Mouse (Mus musculus) Patski (cell line): ENCODE measurements at regions not wholly inside any gene's neighbourhood (a gene's known extent, or its start where the extent isn't known, plus 50 kb on each side); places are given as distances from the start of the nearest gene placed in this dataset.

ENCODE experiments used
- ATAC-seq: fragments of 100-300 bp; one replicate; pipeline ENCODE4 v1.8.0; 2021
- CTCF ChIA-PET: fragments of 350-600 bp; sonication (Branson Sonifier 250); formaldehyde crosslinking; loops from one replicate; lab custom pipeline; 2022; ENCODE audit warnings: inconsistent platforms; lab: Charles Lee
- POLR2A ChIA-PET: fragments of 350-600 bp; sonication (Branson Sonifier 250); formaldehyde crosslinking; loops from one replicate; lab custom pipeline; 2022; ENCODE audit warnings: antibody characterized with exemption, inconsistent platforms; lab: Charles Lee
- DNase-seq: peaks from one replicate; pipeline ENCODE4 v3.0.0-alpha.2; 2011; ENCODE audit warnings: low read depth, low spot score
- H3K27me3 ChIP-seq: fragments of 371-371 bp; one replicate; pipeline ENCODE4 v1.5.1; 2021
- CTCF ChIP-seq: fragments of 100-300 bp; IDR thresholded peaks from one replicate; pipeline ENCODE4 v1.5.1; 2021
- in situ Hi-C: fragments of 300-500 bp; cut with MboI; formaldehyde crosslinking; loops from 3 replicates; pipeline ENCODE4 v1.11.1; 2018; ENCODE audit warnings: low pct_unique_long_range_greater_than_20kb, mixed read lengths

- CTCF ChIA-PET = no interaction called here
- POLR2A ChIA-PET = no interaction called here
- ATAC-seq (no peak), DNase-seq (no peak)
- TF ChIP-seq CTCF = no peak
- no peaks in the 10 kb centered on the region for H3K27me3 ChIP-seq
- in situ Hi-C loops = no loop called here
Observed at GRCm38 (mm10) chr2:113959025-113959767, 54.2 kb downstream of the Gjd2 start.

DNA sequence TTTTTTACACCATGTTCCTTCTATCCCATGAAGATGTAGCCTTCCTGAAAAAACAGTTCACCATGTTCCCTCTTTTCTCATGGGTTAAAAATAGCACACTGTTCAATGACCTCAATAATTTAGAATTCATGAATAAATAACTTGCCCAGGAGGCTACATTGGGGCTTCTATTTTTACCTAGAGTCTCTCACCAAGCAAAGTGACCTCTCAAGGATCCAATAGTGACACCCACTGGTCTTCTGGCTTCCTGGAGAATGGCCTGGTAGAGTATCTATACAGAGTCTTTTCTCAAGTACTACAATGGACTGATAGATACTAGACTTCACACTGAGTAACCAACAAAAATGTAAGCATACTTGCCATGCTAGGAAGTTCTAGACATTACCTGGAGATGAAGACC lies 60.9 kb downstream of the Gjd2 start:
- ChIA-PET POLR2A (no interaction called here), CTCF (no interaction called here)
- in situ Hi-C loops = no loop called here
- DNase-seq = no peak
- TF ChIP-seq CTCF = no peak
- no peaks in the 10 kb centered on the region for H3K27me3 ChIP-seq
- ATAC-seq = no peak

DNA sequence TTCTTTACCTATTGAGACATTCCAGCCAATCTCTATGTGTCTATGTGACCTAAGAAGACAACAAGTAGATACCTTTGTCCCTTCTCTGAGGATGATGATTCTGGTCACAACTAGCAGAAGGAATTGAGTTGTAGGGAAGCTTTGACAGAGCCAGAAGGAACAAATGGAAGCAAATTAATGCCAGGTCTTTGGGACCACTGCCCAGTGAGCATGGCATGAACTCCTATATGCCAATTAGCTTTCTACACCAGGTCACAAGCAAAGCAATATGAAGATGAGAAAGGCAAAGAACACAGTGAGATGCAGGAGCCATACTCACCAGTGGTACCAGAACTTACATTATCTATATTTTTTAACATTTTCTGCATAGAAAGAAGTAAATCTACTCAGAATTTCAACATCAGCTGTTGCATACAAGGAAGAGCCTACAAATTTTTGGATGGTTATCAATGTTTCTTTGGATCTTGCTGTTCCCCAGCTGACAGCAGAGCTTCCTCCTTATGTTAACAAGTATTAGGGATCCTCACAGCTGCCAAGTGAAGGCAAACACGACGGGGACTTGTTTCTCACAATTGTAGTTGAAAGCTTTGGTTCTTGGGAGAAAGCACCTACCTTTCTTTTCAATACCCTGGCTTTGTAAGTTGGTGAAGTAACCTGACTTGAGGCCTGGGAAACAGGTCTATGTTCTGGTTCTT lies 64.0 kb downstream of the Gjd2 start:
- CTCF ChIA-PET = no interaction called here
- no peak for TF ChIP-seq CTCF
- in situ Hi-C loops = no loop called here
- POLR2A ChIA-PET = no interaction called here
- no peak for DNase-seq
- no peaks in the 10 kb centered on the region for H3K27me3 ChIP-seq
- no peak for ATAC-seq

DNA sequence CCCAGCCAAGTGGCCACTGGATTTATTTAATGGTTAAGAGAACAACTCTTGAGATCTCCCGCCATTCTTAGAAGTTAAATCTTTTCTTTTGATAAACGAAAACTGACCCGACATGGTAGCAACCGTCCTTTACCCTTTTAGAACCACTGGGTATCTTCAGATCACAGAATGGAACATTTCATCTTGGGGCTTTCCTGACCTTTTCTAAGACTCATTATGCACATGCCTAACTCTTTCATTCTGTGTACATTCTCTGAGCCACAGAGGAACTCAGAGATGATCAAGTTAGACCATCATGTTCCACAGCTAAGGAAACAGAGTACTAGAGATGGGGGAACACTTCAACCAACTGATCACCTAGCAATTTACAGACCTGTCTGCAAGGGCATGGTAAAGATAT lies 81.7 kb downstream of the Gjd2 start:
- DNase-seq (no peak), ATAC-seq (no peak)
- no peak for TF ChIP-seq CTCF
- POLR2A ChIA-PET = interaction anchor here (0.8 kb wide), 1 partner anchor 12 kb away, joined by 4 read pairs; no protein-coding TSS in a partner anchor
- in situ Hi-C loops = no loop called here
- CTCF ChIA-PET = no interaction called here
- peaks cover 3% of the 10 kb centered on the region for H3K27me3 ChIP-seq

DNA sequence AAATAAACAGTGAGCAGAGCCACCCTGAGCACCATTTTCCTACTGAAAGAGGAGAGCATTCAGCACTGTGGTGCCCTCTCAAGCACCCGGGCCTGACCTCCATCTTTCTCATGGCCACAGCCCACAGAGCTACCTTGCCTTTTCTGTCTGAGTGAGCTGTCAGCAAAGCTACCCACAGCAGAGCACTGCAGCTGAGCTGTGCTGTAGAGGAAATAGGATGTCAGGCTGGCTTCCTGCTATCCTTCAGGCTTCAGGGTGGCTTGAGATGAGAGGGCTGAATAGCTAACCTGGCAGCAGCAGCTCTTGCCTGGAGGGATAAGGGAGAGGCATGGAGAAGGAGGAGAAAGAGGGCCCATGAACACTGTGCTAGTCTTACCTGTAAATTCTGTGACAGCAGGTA lies 82.5 kb downstream of the Gjd2 start:
- ATAC-seq (no peak), DNase-seq (no peak)
- ChIA-PET POLR2A (interaction anchor here (0.8 kb wide), 1 partner anchor 13 kb away, joined by 4 read pairs; no protein-coding TSS in a partner anchor), CTCF (interaction anchor here (1.0 kb wide), 1 partner anchor 21 kb away, joined by 3 read pairs; no protein-coding TSS in a partner anchor)
- in situ Hi-C loops = no loop called here
- no peak for TF ChIP-seq CTCF
- peaks cover 3% of the 10 kb centered on the region for H3K27me3 ChIP-seq

DNA sequence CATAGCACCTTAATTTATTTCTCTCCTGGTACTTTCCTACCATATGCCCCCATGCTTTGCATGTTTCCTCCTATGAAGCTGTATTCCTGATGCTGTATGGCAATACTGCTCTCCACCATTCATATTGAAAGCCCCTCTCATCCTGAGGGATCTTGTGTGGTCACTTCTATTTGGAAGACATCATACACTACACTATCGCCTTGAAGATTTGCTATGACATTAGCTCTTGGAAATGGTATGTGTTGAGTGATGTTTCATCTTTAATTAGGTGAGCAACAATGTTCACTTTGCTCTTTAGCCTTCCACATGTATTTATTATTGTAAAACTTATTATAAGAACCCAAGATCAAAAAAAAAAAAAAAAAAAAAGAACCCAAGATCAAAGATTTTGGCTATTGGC lies 81.2 kb upstream of the Arhgap11a start:
- no peak for TF ChIP-seq CTCF
- no peak for DNase-seq
- peaks cover 3% of the 10 kb centered on the region for H3K27me3 ChIP-seq
- POLR2A ChIA-PET = no interaction called here
- CTCF ChIA-PET = no interaction called here
- in situ Hi-C loops = no loop called here
- ATAC-seq = no peak

DNA sequence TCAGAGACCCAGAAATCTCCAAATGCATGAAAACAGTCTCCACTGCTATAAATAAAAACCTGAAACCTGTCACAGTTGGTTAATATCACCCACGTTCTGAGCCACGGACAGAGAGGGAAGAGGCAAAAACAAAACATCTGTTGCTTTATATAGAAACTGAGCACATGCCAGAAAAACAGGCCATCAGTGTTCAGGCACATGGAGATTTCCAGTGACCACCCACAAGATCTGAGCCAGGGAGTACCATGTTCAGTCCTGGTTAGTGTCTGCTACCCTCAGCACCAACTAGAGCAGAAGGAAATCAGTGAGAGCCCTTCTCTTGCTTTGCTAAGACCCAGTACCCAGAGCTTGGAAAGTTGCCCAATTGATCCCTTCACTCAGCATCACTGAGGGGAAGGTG lies 75.7 kb upstream of the Arhgap11a start:
- ChIA-PET POLR2A (no interaction called here), CTCF (interaction anchor here (1.5 kb wide), 1 partner anchor 42 kb away, joined by 3 read pairs; no protein-coding TSS in a partner anchor)
- ATAC-seq = no peak
- in situ Hi-C loops = no loop called here
- peaks cover 7% of the 10 kb centered on the region for H3K27me3 ChIP-seq
- no peak for TF ChIP-seq CTCF
- no peak for DNase-seq

GRCm38 (mm10) chr2:113918913-113919312 lies 70.5 kb upstream of the Arhgap11a start:
- POLR2A ChIA-PET = no interaction called here
- DNase-seq (no peak), ATAC-seq (no peak)
- no peak for TF ChIP-seq CTCF
- CTCF ChIA-PET = no interaction called here
- in situ Hi-C loops = no loop called here
- peaks cover 4% of the 10 kb centered on the region for H3K27me3 ChIP-seq

GRCm38 (mm10) chr2:113914248-113914647 lies 65.8 kb upstream of the Arhgap11a start:
- ChIA-PET CTCF (interaction anchor here (1.0 kb wide), 1 partner anchor 48 kb away, joined by 3 read pairs; no protein-coding TSS in a partner anchor), POLR2A (no interaction called here)
- ATAC-seq (no peak), DNase-seq (no peak)
- in situ Hi-C loops = no loop called here
- TF ChIP-seq CTCF = no peak
- H3K27me3 ChIP-seq = no peaks in the 10 kb centered on the region

DNA sequence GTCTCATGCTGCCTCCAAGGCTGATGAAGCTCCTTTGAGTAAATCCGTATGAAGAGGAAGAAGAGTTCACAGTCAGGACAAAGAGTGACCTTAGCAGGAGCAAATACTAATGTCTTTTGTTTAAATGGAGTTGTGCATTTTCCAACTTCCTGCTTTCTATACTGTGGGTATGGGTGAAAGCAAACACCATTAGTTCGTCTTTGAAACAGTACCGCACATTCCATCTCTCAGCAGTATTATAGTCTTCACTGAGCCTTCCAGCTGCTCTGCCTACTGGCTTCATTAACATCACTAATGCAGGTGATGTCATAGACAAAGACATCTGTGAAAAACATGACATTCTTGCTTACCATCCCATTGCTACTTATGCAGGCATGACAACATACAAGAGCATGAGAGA lies 62.7 kb upstream of the Arhgap11a start:
- no peak for DNase-seq
- CTCF ChIA-PET = interaction anchor here (1.2 kb wide), 1 partner anchor 17 kb away, joined by 3 read pairs; no protein-coding TSS in a partner anchor
- POLR2A ChIA-PET = no interaction called here
- no peak for ATAC-seq
- in situ Hi-C loops = no loop called here
- TF ChIP-seq CTCF = no peak
- peaks cover 3% of the 10 kb centered on the region for H3K27me3 ChIP-seq

GRCm38 (mm10) chr2:113909502-113909901 lies 61.0 kb upstream of the Arhgap11a start:
- ChIA-PET CTCF (no interaction called here), POLR2A (no interaction called here)
- no peak for TF ChIP-seq CTCF
- DNase-seq (no peak), ATAC-seq (no peak)
- peaks cover 3% of the 10 kb centered on the region for H3K27me3 ChIP-seq
- in situ Hi-C loops = no loop called here
